ENCODE assay signal across 8 mouse cellular contexts in the genomic region with DNA sequence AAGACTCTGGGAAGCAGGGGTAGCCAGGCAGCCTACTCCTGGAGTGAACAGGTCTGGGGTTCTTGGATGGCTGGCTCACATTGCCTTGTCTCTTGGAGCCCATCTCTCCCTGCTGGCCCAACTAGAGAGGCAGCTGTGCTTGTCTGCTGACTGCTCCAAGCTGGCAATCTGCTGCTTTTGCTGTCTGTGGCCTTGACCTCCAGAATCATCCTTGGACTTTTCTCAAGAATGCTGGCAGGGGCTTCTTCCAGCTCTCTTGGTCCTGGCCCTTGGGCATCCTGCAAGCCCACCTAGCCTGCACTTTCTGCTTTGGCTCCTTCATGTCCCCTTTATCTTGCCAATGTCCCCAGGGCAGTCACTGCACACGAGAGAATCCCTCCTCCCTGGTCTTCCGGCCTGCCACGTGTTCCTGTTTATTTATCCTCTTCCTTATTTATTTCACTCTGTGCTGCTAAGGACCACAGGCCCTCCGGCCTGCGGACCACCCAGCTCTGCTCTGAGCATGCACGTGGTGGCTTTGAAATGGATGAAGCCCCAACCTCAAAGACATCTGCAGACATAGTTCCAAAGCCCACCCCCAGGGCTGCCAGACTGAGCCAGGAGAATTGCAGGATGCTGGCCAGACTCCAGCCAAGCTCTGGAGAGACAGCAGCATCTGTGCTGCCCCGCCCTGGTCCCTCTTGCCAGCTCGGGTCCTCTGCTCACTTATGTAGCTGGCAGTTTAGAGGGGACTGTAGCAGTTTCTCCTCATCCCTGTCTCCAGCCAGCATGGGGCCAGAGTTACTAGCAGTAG. TPM values are rescaled to one million over a fixed set of nuclear protein-coding genes. Genes with fewer than 3 reads are reported as not detected.
DNase-seq lines count a peak whose midpoint lies in the region; ATAC-seq and TF ChIP-seq lines count a peak whose summit lies in the region.

No protein-coding gene starts in this region.

- H3K4me3 ChIP-seq in kidney, postnatal 0 days (replicated peaks; ENCODE audit: low read depth, low read length): no peak overlapping the region
- H3K4me3 ChIP-seq in neural tube, embryonic 14.5 days (ENCODE audit: low read depth, low read length): no peak overlapping the region

- TF ChIP-seq CTCF in kidney, postnatal 0 days (IDR thresholded peaks at IDR 0.05; ENCODE audit: low read depth): no peak

- peak; percentile 24 to 32 for DNase-seq in layer of hippocampus, postnatal 36 days
- no peak for DNase-seq in layer of hippocampus, adult 8-10 months (ENCODE audit: low spot score in 2 of 2)
- peak; percentile 32 for DNase-seq in brain, embryonic 18.5 days (ENCODE audit: low read depth, low spot score)
- DNase-seq in gastrocnemius, postnatal 14 days: peak; percentile 89
- DNase-seq in kidney, postnatal 0 days (ENCODE audit: low spot score): peak; percentile 65
- DNase-seq in spleen, adult 18-20 months: no peak
- DNase-seq in cerebellum, adult 18-20 months: no peak

- intact Hi-C loops in gastrocnemius, postnatal 14 days (cut with DNase I; ENCODE audit: low total_unique reads): no loop called here

- H3K4me2 ChIP-seq in kidney, postnatal 0 days (ENCODE audit: low read length): no peak overlapping the region
- H3K4me2 ChIP-seq in neural tube, embryonic 14.5 days (ENCODE audit: low read depth, low read length): no peak overlapping the region

- H3K4me1 ChIP-seq in kidney, postnatal 0 days (replicated peaks; ENCODE audit: insufficient read depth, low read length): no peaks in the 10 kb centered on the region
- no peaks in the 10 kb centered on the region for H3K4me1 ChIP-seq in neural tube, embryonic 14.5 days (ENCODE audit: control insufficient read depth, insufficient read depth, low read length)

- H3K9me3 ChIP-seq in kidney, postnatal 0 days (replicated peaks; ENCODE audit: low read length): no peaks in the 10 kb centered on the region
- no peaks in the 10 kb centered on the region for H3K9me3 ChIP-seq in neural tube, embryonic 14.5 days (ENCODE audit: control insufficient read depth, low read length)

- H3K27ac ChIP-seq in kidney, postnatal 0 days: peak overlapping the region; percentile 60
- H3K27ac ChIP-seq in neural tube, embryonic 14.5 days (ENCODE audit: low read depth, low read length): no peak overlapping the region

- H3K36me3 ChIP-seq in kidney, postnatal 0 days (ENCODE audit: insufficient read depth, low read length): no peaks in the 10 kb centered on the region
- H3K36me3 ChIP-seq in neural tube, embryonic 14.5 days (ENCODE audit: control insufficient read depth, insufficient read depth, low read length): no peaks in the 10 kb centered on the region

- peak; percentile 21; the same call in 1 of the 2 replicates for ATAC-seq in kidney, postnatal 0 days (replicated peaks; ENCODE audit: low FRiP score, low read depth)
- peak; percentile 64 for ATAC-seq in neural tube, embryonic 14.5 days (ENCODE audit: low read depth)

- H3K27me3 ChIP-seq in kidney, postnatal 0 days (ENCODE audit: insufficient read depth, low read length): no peaks in the 10 kb centered on the region
- H3K27me3 ChIP-seq in neural tube, embryonic 14.5 days (ENCODE audit: control insufficient read depth, insufficient read depth, low read length): no peaks in the 10 kb centered on the region

- WGBS in kidney, postnatal 0 days: 23% methylated on average over 8 of the region's 8 CpGs
- WGBS in neural tube, embryonic 14.5 days: 60% methylated on average over 8 of the region's 8 CpGs

- no peak overlapping the region for H3K9ac ChIP-seq in kidney, postnatal 0 days (ENCODE audit: low read depth, low read length)
- H3K9ac ChIP-seq in neural tube, embryonic 14.5 days (replicated peaks; ENCODE audit: low read depth, low read length): no peak overlapping the region

RNA-seq across cellular contexts. Expression of gene Adcy7, which starts 44.1 kb away (rescaled TPM):
- total RNA-seq in layer of hippocampus, postnatal 36 days (2021): 1 to 10 TPM; 1.9 to 3.0 TPM
- 1 to 10 TPM; 2.7 to 7.4 (median 4.5) TPM for total RNA-seq in layer of hippocampus, adult 8-10 months (2022)
- 10 to 100 TPM in 1 of 2 experiments, 1 to 10 TPM in 1; 6.8 to 13.3 TPM for total RNA-seq in gastrocnemius, postnatal 14 days (2021)
- 4.3 TPM in 2 replicates for polyA plus RNA-seq in kidney, postnatal 0 days (2015; fragmentation: Nextera tagmentation; extraction: Ambion mirVana)
- polyA plus RNA-seq in neural tube, embryonic 14.5 days (2014; fragmentation: Nextera tagmentation; extraction: Ambion mirVana): 2.2 and 3.7 TPM in 2 replicates

RNA-seq across cellular contexts. Expression of gene Brd7, which starts 45.7 kb away (rescaled TPM):
- 10 to 100 TPM; 52.5 to 64.9 TPM for total RNA-seq in layer of hippocampus, postnatal 36 days (2021)
- total RNA-seq in layer of hippocampus, adult 8-10 months (2022): 10 to 100 TPM; 36.2 to 51.8 (median 49.3) TPM
- total RNA-seq in gastrocnemius, postnatal 14 days (2021): 10 to 100 TPM; 60.9 to 71.4 TPM
- polyA plus RNA-seq in kidney, postnatal 0 days (2015; fragmentation: Nextera tagmentation; extraction: Ambion mirVana): 64.6 and 75.1 TPM in 2 replicates
- polyA plus RNA-seq in neural tube, embryonic 14.5 days (2014; fragmentation: Nextera tagmentation; extraction: Ambion mirVana): 66.1 and 68.8 TPM in 2 replicates

Comparison
In these comparisons a context has a peak if more than half of its experiments do, and no peak if none do; other contexts are left out.
1. DNase-seq: peak in layer of hippocampus, postnatal 36 days (2 of 2), brain, embryonic 18.5 days (single experiment), gastrocnemius, postnatal 14 days (single experiment) and kidney, postnatal 0 days (single experiment); none in layer of hippocampus, adult 8-10 months (0 of 2), spleen, adult 18-20 months (0 of 2) and cerebellum, adult 18-20 months (0 of 2).